Mouse (Mus musculus) urinary bladder, postnatal 10 days (tissue): ENCODE results near the gene Pgm1.

Source experiments
- DNase-seq: peaks from one replicate; pipeline ENCODE4 v3.0.0; 2022; ENCODE audit warnings: low spot score

Pgm1 gene

DNA sequence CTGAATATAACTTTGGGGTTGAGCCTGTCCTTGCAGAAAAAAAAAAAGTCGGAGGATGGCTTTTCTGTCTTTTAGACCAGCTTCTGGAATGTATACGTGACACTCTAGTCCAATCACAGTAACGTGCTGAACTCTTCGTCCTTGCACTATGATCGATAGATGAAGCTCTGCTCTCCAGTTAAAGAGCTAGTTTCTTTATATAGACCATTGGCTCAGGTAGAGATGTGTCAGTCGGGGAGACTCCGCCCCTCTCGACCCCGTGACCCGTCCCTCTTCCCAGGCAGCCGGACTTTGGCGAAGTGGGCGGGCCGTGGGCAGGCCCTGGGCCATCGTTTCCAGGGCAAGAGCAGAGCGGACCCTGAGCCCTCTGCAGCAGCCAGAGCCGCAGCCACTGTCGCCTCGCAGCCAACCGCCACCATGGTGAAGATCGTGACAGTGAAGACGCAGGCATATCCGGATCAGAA, at the start of gene Pgm1:
Gene Pgm1 (plus strand): TSS at position 266 of the 464 bp plus-strand sequence.
- DNase-seq: peak; percentile 22

DNA sequence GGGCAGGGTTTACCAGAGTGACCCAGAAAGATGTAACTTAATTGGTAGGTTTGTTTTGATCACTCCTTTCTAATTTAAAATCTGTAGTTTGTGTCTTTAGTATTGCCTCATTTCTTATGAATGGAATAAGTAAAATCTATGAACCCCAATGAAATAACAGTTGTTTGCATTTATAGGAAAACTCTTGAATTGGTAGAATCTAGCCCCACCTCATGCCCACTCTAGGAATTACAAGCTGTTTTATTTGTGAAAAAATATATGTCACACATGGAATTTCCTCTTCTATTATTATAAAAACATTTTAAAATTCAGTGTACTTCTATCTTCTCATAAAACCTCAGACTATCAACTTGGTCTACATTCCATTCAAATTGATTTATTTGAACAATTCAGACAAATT, 47.3 kb upstream of the Pgm1 start:
- DNase-seq: no peak

DNA sequence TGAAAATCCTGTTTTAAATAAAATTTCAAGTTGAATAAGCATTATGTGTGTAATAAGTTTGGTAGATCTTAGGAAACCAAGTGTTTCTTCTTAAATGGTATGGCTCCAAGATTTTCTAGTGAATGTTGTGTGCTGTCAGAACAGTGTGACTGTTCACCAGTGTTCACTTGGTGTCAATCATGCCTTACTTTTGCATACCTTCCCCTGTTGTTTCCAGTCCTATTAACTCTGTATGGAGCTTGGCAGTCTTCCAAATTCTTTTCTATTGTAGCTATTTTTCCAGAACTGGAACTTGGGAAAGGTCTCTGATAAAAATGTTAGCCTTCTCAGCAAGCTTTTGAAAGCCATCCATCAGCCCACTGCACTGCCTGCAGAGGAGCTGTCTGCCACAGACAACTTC, 46.8 kb upstream of the Pgm1 start:
- DNase-seq: no peak

DNA sequence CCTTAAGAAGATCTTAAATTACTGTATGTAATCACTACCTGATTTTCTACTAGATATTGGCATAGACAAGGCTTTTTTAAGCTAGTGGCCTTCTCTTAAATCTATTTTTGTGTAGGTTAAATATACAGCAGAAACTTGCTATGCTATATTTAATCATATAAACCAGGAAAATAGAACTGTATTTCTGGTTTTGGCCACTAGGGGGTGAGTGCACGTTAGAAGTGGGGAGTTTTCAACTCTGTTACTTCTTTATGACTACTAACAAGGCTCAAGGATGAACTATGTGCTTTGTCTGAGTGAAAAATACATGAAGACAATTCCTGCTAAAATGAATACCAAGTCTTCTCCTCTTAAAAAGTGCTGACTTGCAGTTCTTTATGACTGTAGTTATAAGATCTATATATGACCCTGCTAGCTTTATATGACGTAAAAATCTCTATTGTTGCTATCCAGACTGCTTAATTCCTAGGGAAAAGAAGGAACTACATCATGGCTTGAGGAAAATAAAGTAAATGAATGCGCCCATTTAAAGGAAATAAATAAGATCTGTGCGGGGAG, 15.2 kb upstream of the Pgm1 start:
- no peak for DNase-seq

DNA sequence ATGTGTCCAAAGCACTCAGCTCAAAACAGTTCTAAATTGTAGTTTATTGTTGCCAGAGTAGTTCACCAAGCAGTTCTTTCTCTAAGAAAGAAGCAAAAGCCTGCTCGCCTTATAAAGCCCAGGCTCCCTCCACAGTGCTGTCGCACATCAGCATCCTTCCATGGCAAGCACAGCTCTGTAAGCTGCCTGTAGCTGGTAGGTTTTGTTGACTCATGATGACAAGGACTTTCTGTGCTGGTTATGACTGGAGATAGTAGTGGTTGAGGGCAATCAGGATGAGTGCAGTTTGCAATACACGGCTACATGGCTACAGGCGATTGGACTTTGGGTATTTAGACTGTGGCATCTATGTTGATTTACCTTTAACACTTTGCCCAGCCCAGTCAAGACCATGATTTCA, 2.8 kb upstream of the Pgm1 start:
- DNase-seq: no peak

DNA sequence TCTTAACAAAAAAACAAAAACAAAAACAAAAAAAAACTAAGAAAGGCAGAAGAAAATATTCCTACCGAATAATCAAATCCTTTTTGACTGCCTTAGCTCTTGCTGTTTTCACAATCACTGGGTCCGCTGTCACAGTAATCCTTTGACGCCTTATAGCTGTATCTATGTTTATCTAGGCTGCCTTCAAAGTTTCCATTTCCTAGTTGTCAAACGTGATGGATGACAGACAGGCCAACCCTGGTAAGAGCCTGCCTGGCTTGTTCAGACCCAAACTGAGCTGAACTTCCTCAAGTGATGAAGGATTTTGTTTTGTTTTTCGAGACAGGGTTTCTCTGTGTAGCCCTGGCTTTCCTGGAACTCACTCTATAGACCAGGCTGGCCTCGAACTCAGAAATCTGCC, 693 bp upstream of the Pgm1 start:
- no peak for DNase-seq

DNA sequence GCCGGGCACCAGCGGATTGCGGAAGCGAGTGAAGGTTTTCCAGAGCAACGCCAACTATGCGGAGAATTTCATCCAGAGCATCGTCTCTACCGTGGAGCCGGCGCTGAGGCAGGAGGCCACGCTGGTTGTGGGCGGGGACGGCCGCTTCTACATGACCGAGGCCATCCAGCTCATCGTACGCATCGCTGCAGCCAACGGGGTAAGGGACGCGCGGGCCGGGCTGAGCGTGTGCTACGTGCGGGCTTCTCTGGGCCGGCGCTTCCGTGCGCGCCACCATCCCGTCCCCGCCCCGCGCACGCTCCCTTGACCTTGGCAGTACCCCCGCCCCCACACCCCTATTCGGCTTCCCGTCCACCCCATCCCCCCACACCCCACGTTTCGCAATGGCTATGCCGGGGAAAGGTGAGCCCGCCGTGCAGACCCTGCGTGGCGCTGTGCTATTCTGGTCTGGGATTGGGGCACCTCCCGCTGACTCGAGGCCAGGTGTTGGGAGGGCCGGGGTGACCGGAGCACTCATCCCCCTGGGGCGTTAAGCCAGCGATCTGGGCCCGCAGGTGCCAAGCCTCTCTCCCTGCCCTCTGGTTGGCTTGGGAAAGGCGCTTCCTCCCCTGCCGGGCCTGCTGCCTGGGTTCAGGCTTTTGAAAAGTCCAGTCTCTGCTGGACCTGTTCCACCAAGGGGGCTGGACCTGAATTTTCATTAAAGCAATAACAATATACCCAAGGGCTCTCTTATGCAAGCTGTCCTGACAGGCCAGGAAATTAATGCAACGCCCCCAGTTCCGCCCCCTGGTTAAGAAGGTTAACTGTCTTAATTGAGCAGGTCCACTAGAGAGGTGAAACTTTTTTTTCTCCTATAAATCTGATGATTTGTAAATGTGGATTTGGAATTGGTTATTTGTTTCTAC, 651 bp downstream of the Pgm1 start, which contains the start of gene Itgb3bp:
Gene Itgb3bp (minus strand): TSS at position 201 of the 905 bp plus-strand sequence.
- peak; percentile 21 for DNase-seq

DNA sequence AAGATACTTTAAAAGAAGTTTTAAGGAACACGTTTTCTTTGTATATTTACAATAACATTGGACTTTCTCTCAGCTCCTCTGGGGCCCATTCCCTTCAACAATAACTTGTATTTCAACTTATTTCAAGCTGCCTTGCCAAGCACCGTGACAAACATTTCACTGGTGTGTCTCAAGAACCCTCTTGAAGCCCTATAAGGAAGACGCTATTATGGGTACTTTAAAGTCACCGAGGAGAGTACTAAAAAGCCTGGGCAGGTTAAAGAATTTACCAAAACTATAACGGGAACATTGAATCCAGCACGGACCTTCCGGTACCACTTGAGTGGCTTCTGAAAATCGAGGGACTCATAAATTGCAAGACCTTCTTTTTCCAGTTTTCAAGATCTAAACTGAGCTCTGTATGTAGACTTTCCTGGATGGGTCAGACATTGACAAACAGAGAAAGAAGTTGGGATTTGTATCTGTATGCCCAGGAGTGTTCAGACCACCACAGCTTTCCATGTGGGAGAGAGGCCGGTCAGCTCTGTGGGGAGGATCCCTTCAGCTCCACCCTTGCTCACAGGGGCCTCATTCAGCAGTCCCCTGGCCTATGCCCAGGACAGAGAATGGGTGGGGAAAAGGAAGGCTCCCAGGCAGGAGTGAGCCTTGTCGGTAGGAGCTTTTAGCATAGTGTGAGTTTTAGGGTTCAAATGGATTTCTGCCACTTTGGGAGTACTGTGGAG, 1.5 kb downstream of the Pgm1 start:
- no peak for DNase-seq

DNA sequence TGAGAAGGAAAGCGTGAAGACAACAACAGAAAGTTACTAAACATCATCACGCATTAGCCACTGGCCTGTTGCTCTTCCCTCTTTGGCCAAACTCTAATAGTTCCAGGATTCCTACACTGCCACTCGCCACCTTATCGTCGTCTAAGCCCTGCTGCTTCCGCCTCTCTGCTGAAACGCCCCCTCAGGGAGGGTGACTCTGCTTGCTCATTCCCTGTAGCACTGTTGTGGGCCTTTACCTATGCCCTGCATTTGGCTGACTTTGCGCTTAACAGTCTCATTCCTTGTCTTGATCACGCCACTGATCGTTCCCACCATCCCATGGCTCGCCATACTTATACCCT, 2.0 kb downstream of the Pgm1 start:
- no peak for DNase-seq

DNA sequence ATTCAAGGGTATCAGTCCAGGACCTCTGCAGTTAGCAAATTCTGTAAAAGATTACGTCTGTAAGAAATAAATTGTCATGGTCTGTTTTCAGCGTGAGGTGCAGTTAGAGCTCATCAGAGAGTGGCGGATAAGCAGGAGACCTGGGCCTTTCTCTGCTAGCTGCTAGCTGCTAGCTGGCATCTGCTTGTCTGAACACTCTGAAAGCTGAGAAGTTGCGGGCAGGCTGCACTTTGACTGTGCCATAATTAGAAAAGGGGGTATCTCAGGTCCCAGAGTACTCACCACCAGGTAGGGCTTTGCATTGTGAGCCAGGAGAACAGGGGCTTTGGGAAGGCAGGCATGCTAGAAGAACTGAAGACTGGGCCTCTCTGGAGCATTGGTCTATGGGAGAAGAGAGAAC, 2.6 kb downstream of the Pgm1 start:
- no peak for DNase-seq

DNA sequence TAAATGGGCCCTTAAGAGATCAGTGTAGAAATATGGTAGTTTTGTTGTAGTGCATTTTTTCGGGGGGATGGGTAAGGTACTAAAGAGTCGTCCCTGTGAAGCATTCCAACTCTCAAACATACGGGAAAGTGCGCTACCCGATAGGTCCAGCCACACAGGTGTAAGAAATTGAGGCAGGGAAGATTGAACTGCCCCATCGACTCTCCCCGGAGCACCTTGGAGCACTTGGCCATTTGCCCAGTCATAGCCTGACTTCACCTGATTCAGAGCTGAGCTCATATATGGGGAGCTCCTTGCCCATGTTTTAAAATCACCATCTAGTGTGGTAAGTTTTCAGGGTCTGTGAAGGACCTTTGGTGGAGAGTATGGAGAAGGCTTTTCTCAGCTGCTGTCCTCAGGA, 5.6 kb downstream of the Pgm1 start:
- no peak for DNase-seq

DNA sequence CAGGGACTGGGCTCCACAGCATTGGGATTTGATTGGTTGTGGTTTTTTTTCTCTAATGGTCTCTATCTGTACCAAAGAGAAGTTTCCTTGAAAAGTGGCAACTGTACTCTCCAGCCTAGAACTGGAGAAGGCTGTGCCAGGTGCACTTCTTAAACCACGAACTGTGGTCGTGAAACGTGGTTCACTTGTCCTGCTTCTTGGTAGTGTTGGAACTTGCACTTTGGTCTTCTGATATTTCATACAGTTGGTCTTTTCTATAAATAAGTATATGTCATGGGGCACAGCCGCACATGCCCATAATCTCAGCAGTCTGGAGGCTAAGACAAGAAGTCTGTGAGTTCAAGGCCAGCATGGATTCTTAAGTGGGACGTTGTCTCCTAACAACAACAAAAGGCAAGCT, 7.1 kb downstream of the Pgm1 start:
- DNase-seq: no peak

DNA sequence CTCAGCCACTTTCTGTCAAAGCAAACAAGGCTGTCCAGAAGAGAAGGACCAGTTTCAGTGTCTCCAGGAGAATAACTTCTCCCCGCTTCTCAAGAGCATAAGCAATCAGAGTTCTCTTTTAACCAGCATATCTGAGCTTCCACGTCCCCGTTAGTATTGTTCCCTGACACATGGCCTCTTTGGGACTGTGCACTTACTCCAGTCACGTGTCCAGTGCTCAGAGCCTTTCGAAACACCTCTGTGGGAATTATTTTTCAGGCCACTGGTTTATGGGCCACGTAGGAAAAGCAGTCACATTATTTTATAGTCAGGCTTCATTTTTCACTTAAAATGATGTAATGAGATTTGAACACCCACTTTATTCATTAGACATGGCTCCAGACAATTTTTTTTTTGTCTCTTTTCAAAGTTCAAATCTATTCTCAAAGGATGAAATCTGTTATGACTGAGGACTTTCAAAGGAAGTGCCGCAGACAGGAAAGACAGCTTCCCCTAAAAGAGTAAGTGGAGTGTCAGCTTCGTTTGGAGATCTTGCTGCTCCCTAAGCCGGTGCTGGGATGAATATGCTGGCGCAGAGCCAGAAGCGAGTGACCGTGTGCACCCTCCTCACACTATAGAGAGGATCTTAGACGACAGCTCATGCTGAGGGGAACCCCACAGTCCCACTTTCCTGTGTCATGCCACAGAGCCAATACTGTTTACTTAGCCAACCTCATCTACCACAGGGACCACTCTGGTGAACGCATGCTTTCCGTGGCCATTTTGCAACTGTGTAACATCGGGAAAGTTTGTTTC, 10.7 kb downstream of the Pgm1 start:
- no peak for DNase-seq

DNA sequence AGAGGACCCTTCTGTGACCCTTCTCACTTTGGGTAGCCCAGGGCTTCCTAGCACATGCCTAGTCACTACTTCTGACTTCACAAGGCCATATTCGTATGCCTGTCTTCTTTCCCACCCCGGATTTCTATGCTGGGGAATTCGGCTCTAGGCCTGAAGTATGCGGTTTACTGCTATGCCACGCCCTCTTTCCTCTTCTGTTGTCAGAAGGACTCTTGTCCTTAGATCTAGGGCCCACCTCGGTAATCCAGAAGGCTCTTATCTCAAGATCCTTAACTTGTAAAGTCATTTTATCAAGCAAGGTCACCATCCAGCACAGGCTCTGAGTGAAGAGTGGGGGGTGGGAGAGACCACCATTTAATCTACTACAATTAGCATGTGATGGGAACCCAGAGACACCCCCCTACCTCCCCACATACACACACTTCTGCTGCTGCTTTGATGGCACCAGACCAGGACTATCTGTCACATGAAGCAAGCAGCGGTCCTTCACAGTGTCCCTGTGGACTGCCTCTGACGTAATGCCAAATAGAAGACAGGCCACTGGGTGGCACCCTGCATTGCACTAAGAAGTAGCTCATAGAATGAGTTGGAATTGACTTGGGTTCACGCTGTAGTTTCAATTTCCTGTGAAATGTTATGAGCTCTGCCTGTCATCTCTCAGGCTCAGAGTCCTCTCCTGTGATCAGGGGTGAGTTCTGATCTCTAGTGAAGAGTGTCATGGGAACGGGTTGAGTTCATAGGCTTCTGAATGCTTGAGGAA, 12.6 kb downstream of the Pgm1 start:
- DNase-seq: no peak

DNA sequence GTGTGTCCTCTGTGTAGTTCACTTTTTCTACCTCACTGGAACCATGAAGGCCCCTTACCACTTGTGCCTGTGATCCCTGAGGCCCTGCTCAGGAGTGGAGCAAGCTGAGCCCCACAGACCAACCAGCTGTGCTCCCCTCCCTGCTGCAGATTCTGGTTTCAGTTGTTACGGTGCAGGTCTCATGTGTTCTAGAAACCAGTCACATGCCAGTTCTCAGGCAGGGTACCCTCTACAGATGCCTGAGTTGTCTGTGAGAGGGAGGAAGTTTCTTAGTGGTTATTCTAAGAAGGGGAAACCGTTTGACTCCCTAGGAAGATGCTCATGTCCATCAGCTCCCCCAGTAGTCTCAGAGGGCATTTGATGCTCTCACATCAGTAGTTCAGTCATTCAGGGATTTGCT, 15.4 kb downstream of the Pgm1 start:
- DNase-seq: no peak

DNA sequence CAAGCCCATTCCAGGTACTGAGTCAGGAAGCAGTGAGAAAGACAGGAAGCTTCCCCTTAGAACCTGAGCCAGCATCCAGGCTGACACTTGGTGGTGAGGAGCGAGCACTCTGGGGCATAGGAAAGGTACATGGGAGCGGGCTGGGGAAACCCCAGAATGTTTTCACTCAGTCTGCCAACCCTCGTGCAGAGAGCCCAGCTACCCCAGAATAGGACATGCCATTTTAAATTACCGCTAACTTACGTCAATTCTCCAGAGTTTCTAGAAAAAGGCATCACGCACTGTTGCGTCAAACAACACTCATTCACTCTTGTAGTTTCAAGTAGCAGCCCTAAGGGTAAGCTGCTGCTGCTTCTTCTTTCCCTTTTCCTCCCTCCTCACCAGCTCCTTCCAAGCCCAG, 15.8 kb downstream of the Pgm1 start:
- DNase-seq: no peak

DNA sequence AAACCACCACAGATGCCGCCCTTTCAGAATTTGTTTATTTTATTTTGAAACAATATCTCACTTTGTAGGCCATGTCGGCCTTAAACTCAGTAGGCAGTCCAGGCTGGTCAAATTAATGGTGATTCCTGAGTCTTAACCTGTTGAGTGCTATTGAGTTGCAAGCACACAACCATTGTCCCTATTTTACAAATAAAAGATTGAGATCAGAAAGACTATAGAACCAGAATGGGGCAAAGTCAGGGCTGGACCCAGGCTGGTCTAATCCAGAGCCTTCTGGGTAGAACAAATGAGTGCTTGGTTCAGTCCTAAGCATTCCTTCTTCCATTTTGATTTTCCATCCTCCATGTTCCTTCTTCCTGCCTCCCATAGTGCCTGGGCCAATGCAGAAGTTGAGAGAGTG, 17.3 kb downstream of the Pgm1 start:
- no peak for DNase-seq

DNA sequence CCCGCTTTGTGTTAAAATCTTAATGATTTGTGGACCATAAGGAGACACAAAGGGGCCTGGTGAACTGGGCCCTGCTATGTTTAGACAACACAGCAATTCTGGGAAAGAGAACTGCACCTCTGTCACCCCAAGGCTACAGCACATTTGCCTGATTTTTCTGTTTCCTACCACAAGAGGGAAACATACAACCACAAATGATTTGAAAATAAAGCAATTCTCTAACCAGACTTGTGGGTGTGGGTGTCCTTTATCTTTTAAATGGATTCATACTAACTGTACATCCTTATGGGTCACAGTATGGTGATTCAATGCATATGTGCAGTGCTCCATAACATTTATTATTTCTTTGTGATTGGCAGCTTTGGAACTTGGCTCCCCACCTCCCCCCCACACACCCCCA, 18.0 kb downstream of the Pgm1 start:
- no peak for DNase-seq

DNA sequence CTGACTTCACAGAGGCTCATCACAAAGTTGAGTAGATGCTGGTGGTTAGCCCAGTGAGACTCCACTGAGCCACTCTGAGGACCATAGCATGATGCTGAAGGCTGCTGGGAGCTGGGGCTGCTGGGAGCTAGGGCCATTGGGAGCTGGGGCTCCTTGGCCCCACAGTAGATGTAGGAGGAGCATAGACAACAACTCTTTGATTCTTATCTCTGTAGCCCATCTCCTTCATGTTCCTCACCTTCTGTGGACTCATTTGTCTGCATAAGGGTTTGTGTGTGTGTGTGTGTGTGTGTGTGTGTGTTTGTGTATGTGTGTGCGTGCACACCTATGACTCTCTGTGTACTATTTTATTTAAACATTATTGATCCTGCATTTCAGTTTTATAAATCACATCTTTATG, 18.7 kb downstream of the Pgm1 start:
- no peak for DNase-seq

DNA sequence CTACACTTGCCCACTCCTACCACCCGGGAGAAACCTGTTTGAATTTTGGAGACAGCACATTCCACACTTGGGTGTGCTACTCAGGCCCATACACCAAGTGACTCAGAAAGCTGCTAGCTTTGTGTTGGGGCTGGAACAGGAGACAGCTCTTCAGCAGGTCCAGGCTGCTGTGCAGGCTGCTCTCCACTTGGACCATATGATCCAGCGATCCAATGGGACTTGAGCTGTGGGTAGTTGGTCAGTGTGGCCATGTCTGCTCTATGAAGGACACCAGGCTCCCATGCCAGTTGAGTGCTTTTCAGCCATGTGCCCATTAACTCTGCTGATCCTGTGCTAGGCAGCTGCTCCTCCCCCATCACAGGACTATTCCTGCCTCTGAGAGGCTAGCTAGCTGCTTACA, 24.7 kb downstream of the Pgm1 start:
- DNase-seq: no peak

DNA sequence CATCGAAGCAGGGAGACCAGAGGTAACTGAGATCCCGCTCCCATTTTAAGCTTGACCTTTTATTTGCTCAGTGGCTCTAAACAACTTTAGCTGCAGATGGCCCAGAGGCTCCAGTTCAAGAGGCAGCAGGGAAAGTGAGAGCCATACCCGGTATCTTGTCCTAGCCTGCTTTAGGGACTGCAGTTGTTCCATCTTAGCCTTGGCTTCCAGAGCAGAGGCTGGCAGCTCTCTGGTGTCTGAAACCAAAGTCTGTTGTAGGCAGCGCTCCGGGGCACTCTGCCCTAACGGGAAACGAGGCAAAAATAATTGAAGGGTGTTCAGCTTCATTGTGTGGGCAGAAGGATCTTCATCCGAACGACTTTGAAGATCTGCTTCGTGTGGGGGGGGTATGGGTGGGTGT, 26.2 kb downstream of the Pgm1 start:
- DNase-seq: no peak

DNA sequence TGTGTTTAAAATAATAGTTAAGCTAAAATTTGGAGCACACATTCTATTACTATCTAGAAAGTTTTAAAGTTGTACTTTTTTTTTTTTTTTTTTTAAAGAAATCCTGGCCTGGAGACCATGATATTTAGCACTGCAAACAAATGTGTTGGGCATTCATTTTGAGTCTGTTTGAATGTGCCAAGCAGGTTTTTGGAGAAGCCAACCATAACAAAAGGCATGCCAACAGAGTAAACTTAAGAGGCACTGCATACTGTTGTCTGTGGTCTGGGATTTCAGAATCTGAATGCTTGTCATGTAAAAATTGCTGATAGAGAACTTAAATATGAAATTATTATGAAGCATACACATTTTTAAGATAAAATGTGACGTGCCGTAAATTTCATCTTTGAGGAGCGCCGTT, 28.0 kb downstream of the Pgm1 start:
- DNase-seq: no peak
